Mouse (Mus musculus) thymus, postnatal 4 days (tissue): Measurements from ENCODE around the gene Ctla2a.
"Not testable (repeated sequence)": the region's sequence is repeated elsewhere in the genome, so short reads cannot be mapped to it uniquely, and the experiment has no call there.

Experiments
- DNase-seq: peaks from one replicate; pipeline ENCODE4 v3.0.0; 2021

Gene Ctla2a

GRCm38 (mm10) chr13:60936500-60936901 lies at the start of gene Ctla2a, which contains the start of gene Gm49391:
Ctla2a (minus strand) TSS chr13:60936625.
Gm49391 (minus strand) TSS chr13:60936571.
- peak; percentile 17 for DNase-seq

GRCm38 (mm10) chr13:60972319-60972718 lies 35.9 kb upstream of the Ctla2a start:
- not testable (repeated sequence) for DNase-seq

DNA sequence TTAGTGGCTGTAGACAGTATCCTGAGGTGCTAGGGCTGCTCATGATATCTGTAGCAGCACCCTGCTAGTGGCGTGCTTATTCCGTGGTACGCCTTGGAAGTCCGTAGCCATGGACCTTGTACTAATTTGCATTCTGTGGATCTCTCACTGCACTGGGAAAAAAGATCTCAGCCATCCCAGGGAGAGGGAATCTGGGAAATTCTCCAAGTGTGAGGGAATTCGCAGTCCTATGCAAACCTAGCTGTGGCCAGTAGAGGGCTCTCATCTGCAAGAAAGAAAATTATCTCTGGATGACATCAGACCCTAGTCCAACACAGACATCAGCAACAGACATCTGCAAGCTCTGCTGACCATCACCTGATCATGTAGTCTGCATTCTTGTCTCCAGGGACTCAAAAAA lies 27.6 kb upstream of the Ctla2a start:
- DNase-seq, result not testable (repeated sequence)

DNA sequence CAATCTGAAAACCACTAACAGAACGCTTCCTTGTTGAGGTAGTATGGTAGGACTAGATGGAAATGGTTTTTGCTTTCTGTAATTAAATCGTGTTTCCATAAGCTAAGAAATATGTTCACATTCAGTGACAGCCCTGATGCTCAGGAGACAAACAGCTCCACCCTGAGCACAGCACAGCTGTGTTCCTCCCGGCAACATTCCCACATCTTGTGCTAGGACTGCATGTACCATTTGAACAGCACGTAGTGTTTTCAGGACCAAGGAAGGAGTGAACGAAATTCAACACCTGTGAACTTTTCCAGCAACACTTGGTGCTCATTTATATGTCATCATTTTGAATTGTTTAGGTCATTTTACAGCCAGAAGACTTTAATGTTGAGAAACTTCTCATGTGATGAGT lies 25.3 kb upstream of the Ctla2a start:
- no peak for DNase-seq

DNA sequence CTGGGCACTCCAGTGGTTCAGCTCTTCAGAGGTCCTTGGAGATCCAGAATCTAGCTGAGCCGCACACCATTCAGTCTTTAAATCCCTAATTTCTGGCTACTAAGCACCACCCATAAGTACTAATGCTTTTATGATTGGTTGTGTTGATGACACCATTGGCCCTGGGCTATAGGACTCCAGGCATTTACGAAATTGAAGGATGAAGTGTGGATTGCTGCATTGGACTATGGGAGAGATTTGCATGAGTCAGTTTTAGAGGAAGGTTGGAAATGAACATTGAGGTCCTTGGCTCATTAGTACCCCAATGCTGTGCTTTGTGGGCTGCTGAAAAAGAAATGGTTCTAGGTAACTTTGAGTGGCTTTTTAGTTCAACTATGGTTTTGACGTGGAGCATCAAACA lies 5.5 kb upstream of the Ctla2a start, which contains the start of gene Tpbpa:
Gene Tpbpa (minus strand): TSS at position 101 of the 400 bp plus-strand sequence.
- DNase-seq, result not testable (repeated sequence)

- not testable (repeated sequence) for DNase-seq
Measured at GRCm38 (mm10) chr13:60935490-60935889, 935 bp downstream of the Ctla2a start, which contains the start of gene Gm49393. Gm49393 (minus strand) TSS chr13:60935590.

- not testable (repeated sequence) for DNase-seq
Measured at GRCm38 (mm10) chr13:60904780-60905179, 31.6 kb downstream of the Ctla2a start, which contains the start of gene Tpbpb. Tpbpb (minus strand) TSS chr13:60904880.

DNA sequence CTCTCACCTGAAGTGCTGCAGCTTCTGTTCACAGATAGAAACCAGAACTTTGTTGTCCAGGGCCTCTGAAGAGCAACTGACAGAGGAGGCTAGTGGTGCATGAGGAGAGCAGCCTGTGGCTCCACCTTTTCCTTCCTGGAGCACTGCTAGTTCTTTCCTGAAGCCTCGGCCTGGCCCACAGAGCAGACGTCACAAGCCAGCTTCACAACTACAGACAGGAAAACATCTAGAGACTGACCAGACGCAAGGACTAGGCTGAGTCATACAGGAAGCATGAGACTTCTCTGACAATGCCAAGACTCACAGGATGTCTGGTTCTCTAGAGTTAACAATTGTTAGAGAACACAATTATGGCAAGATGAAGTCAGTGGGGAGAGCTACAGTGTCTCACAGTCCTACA lies 39.1 kb downstream of the Ctla2a start, which contains the start of gene Ctla2b:
Gene Ctla2b (minus strand): TSS at position 120 of the 400 bp plus-strand sequence.
- peak; percentile 10 for DNase-seq

- not testable (repeated sequence) for DNase-seq
Measured at GRCm38 (mm10) chr13:60896794-60897193, 39.6 kb downstream of the Ctla2a start, which contains the start of gene Gm49392. Gm49392 (minus strand) TSS chr13:60896894.

- no peak for DNase-seq
Measured at GRCm38 (mm10) chr13:60895406-60896160, 40.8 kb downstream of the Ctla2a start.

DNA sequence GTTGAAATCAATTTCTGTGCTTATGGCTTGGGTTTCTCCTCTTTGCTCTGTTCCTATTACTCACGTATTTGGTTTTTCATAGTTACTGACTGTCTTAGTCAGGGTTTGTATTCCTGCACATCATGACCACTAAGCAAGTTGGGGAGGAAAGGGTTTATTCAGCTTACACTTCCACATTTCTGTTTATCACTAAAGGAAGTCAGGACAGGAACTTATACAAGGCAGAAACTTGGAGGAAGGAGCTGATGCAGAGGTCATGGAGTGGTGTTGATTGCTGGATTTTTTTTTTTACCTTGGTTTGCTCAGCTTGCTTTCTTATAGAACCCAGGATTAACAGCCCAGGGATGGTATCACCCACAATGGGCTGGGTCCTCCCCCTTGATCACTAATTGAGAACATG lies 44.1 kb downstream of the Ctla2a start:
- no peak for DNase-seq
